Mouse (Mus musculus) ES-E14 (cell line): ENCODE measurements around the gene Psd4. TPM values are rescaled to one million over a fixed set of nuclear protein-coding genes. Genes with fewer than 3 reads are reported as not detected.

ENCODE experiments used
- DNase-seq: peaks from one replicate; pipeline ENCODE4 v3.0.0-alpha.2; 2013; ENCODE audit warnings: low read depth, low spot score
- H3K27ac ChIP-seq: 2 replicates; pipeline ENCODE4 v1.5.1; 2012; ENCODE audit warnings: low read depth, mild to moderate bottlenecking, low read length, moderate library complexity, mixed read lengths; ENCODE audit not compliant: poor library complexity, insufficient read depth, severe bottlenecking
- H3K36me3 ChIP-seq: 2 replicates; pipeline ENCODE4 v1.6.1; 2012; ENCODE audit warnings: mild to moderate bottlenecking, low read length, moderate library complexity, mixed read lengths; ENCODE audit not compliant: control insufficient read depth, poor library complexity, insufficient read depth, severe bottlenecking
- H3K4me1 ChIP-seq, 2 experiments: fragments of 150-350 bp in 1 of 2; sonication (generic) in 1 of 2; 2 replicates each; pipeline ENCODE4 v1.6.1; 2012; ENCODE audit warnings: low read length in 2 of 2, mild to moderate bottlenecking in 1 of 2, mixed read lengths in 1 of 2; ENCODE audit not compliant: control insufficient read depth in 2 of 2, insufficient read depth in 2 of 2, poor library complexity in 1 of 2
- H3K4me3 ChIP-seq, 2 experiments: fragments of 150-350 bp in 1 of 2; sonication (generic) in 1 of 2; 2 replicates each; pipeline ENCODE4 v1.5.1; 2012; ENCODE audit warnings: low read length in 2 of 2, low read depth in 1 of 2, mild to moderate bottlenecking in 1 of 2, mixed read lengths in 1 of 2; ENCODE audit not compliant: insufficient read depth in 1 of 2, poor library complexity in 1 of 2, severe bottlenecking in 1 of 2
- H3K9ac ChIP-seq: 2 replicates; pipeline ENCODE4 v1.6.1; 2012; ENCODE audit warnings: low read depth, mild to moderate bottlenecking, low read length, mixed read lengths; ENCODE audit not compliant: poor library complexity, insufficient read depth, severe bottlenecking
- H3K9me3 ChIP-seq: fragments of 150-350 bp; sonication (generic); 2 replicates; pipeline ENCODE4 v1.6.1; 2012; ENCODE audit warnings: low read depth, mild to moderate bottlenecking, low read length; ENCODE audit not compliant: control insufficient read depth, insufficient read depth
- CHD2 ChIP-seq: IDR thresholded peaks from 2 replicates; pipeline ENCODE4 v1.6.1; 2014; ENCODE audit warnings: mild to moderate bottlenecking, low read depth, low read length, inconsistent platforms
- HCFC1 ChIP-seq: IDR thresholded peaks from 2 replicates; pipeline ENCODE4 v1.6.1; 2012; ENCODE audit warnings: low read length, inconsistent platforms, borderline replicate concordance; ENCODE audit not compliant: insufficient read depth
- MAFK ChIP-seq: IDR thresholded peaks from 2 replicates; pipeline ENCODE4 v1.6.1; 2014; ENCODE audit warnings: mild to moderate bottlenecking, low read depth, low read length, inconsistent platforms; ENCODE audit not compliant: insufficient read depth
- ZC3H11A ChIP-seq: IDR thresholded peaks from 2 replicates; pipeline ENCODE4 v1.6.1; 2012; ENCODE audit warnings: low read depth, mild to moderate bottlenecking, inconsistent platforms, low read length, borderline replicate concordance
- ZNF384 ChIP-seq: IDR thresholded peaks from 2 replicates; pipeline ENCODE4 v1.6.1; 2012; ENCODE audit warnings: low read depth, low read length, inconsistent platforms
- in situ Hi-C, 2 experiments: fragments of 600-800 bp; cut with MboI; formaldehyde crosslinking; loops; one replicate each; pipeline ENCODE4 v1.15.1; 2025; ENCODE audit warnings: low sequenced_read_pairs in 2 of 2, inconsistent platforms in 1 of 2; ENCODE audit not compliant: unreplicated experiment in 2 of 2
- total RNA-seq: library from RNA; depleted of rRNA; stranded (reverse); fragments of 300-350 nt; gene quantifications from 2 replicates; pipeline ENCODE4 v1.2.3, GENCODE M21; 2012; rRNA removed

The Psd4 gene
- 8.3 and 11.5 TPM in 2 replicates for total RNA-seq

- Histone ChIP-seq H3K9ac (no peak within 1 kb of the TSS), H3K27ac (no peak within 1 kb of the TSS), H3K36me3 (no peaks in the 10 kb centered on the region), H3K4me3 (peak within 1 kb of the TSS; percentile 34 to 40), H3K9me3 (no peaks in the 10 kb centered on the region), H3K4me1 (no peaks in the 10 kb centered on the region)
- DNase-seq = no peak
- TF ChIP-seq HCFC1 (no peak), ZNF384 (peak; percentile 89)
- in situ Hi-C loops = no loop called here
Observed at GRCm38 (mm10) chr2:24367030-24367894, at the start of gene Psd4. Psd4 (plus strand) TSS chr2:24367580.

GRCm38 (mm10) chr2:24317919-24318598 lies 49.3 kb upstream of the Psd4 start:
- no peaks in the 10 kb centered on the region for H3K36me3 ChIP-seq
- no peaks in the 10 kb centered on the region for H3K4me1 ChIP-seq
- no peak overlapping the region for H3K4me3 ChIP-seq
- no peaks in the 10 kb centered on the region for H3K9me3 ChIP-seq
- no peak overlapping the region for H3K27ac ChIP-seq
- TF ChIP-seq ZC3H11A = no peak
- no peak for TF ChIP-seq ZNF384
- TF ChIP-seq MAFK = no peak
- no peak for TF ChIP-seq HCFC1
- TF ChIP-seq CHD2 = no peak
- H3K9ac ChIP-seq = no peak overlapping the region
- in situ Hi-C loops = no loop called here
- DNase-seq = no peak

- Histone ChIP-seq H3K9me3 (no peaks in the 10 kb centered on the region), H3K9ac (no peak overlapping the region), H3K36me3 (no peaks in the 10 kb centered on the region), H3K27ac (no peak overlapping the region), H3K4me1 (no peaks in the 10 kb centered on the region), H3K4me3 (no peak overlapping the region)
- no peak for DNase-seq
- TF ChIP-seq HCFC1 (no peak), MAFK (no peak), ZNF384 (no peak), ZC3H11A (no peak), CHD2 (no peak)
- in situ Hi-C loops = no loop called here
Observed at GRCm38 (mm10) chr2:24335333-24335732, 32.0 kb upstream of the Psd4 start.

GRCm38 (mm10) chr2:24336545-24336944 lies 30.8 kb upstream of the Psd4 start, which contains the start of gene Il1rn:
Il1rn (plus strand) TSS chr2:24336853.
- in situ Hi-C loops = no loop called here

More at GRCm38 (mm10) chr2:24336545-24336944, 30.8 kb upstream of the Psd4 start, which contains the start of gene Il1rn:
- no peaks in the 10 kb centered on the region for H3K9me3 ChIP-seq
- DNase-seq = no peak
- H3K36me3 ChIP-seq = no peaks in the 10 kb centered on the region
- no peak for TF ChIP-seq ZNF384
- no peak for TF ChIP-seq MAFK
- no peak for TF ChIP-seq HCFC1
- no peak for TF ChIP-seq ZC3H11A
- no peak for TF ChIP-seq CHD2
- no peak within 1 kb of the TSS for H3K27ac ChIP-seq
- no peaks in the 10 kb centered on the region for H3K4me1 ChIP-seq
- no peak within 1 kb of the TSS for H3K4me3 ChIP-seq
- H3K9ac ChIP-seq = no peak within 1 kb of the TSS
